Mouse (Mus musculus): ENCODE measurements around the gene Pum3.

The Pum3 gene

DNA sequence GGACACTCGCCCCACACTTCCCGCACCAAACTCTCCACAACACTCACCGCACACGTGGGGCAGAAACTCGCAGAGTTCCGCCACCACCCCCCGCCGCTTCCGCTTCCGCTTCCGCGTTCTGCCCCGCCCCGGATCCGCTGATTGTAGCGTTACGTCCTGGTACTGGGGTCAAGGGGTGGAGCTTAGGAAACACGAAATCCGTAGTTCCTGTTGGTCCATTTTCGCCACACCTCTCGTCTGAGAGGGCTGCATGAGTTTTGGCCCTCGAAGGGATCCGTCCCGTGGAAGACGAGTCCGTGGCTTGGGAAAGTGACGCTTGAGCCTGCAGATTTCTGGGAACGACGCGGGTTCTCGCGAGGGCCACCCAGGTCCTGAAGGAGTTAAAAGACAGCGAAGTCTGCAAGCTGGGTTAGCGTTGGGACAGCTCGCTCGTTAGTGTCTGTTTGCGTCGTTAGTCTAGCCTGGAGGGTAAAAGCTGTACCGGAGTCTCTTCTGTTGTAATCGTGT, at the start of gene Pum3:
Pum3 (minus strand) TSS at position 81 of the 507 bp plus-strand sequence.
- peak; percentile 99 for DNase-seq

DNA sequence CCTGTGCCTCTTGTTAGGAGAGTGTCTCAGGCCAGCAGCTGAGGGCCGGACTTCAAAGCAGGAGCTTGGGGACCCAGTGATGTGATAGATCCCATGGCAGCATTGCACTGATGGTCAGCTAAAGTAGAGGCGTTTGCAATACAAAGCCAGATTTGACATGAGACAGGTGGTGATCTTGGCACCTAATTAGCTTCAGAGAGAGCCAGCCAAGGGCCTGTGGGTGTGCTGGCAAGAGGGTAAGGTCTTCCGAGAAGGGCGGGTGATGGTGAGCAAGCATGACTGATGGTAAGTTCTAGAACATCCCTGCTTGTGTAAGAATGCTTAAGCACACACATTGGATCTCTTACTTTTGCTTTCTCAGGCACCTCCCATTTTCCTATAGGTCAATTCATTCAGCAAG, 37.1 kb upstream of the Pum3 start:
- no peak for DNase-seq

DNA sequence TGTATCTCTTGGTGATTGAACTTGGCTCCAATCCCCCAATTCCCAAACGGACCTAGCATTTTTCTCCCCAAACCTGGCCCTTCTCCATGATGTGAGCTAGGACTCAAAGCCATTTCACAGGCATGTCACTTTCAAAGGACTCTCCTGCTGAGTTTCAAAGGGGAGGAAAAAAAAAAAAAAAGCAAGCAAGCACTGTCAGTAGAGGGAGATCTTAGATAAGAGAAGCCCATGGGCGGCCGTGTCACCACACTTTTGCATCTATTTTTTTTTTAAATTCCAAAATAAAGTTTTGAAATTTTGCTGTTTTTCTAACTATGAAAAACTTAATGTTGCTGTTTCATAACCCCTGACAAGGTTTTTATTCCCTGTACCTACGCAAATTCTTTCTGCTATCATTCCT, 33.0 kb upstream of the Pum3 start:
- no peak for DNase-seq

DNA sequence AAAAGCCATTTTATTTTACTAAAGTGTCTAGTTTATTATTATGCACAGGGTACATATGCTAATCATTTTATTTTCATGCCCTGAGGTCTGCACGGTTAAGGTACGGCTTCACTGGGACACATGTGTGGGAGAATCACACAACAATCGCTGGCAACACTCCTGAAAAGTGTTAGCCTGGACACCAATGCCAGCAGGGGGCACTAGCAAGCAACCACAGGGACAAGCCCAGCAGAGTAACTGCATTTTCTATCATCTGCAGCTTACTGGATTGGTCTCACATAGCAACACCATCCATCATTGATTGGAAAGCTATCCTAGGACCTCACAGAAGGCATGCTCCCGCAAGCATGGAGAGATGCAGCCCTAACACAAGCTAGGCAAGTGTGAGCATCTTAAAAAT, 20.8 kb upstream of the Pum3 start:
- peak; percentile 11 for DNase-seq

DNA sequence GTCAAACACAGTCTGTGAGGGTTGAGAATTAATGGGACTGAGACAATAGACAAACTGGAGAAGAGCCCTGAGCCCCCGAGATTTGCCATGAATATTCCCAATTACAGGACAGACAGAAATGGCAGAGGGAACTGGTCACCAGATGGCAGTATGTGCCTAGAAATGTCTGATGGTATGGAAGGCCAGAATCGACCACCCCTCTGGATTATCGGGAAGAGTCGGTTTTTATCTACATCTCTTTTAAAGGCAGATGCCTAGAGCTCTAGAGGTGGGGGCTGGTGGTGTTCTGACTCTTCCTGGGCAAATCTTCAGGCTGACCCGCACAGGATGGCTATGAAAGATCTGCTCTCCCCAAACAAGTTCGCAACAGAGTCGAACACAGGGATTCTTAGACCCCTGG, 17.9 kb upstream of the Pum3 start:
- no peak for DNase-seq

DNA sequence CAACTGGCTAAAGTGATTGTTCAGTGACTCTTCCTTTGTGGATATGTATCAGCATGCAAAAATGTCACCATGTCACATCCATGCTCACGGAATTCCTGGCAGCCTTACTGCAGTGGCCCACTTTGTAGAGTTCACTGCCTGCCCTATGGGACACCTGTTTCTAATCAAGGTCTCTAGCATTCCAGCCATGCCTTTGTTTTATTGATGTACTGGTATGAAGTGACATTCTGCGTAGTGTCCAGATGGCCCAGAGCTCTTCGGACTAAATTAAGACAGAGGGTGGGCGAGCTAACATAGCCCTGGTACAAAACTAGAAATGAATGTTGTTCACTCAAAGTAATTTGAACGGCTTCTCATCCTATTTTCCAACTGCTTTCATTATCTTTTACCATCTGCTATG, 11.5 kb upstream of the Pum3 start:
- DNase-seq = no peak

DNA sequence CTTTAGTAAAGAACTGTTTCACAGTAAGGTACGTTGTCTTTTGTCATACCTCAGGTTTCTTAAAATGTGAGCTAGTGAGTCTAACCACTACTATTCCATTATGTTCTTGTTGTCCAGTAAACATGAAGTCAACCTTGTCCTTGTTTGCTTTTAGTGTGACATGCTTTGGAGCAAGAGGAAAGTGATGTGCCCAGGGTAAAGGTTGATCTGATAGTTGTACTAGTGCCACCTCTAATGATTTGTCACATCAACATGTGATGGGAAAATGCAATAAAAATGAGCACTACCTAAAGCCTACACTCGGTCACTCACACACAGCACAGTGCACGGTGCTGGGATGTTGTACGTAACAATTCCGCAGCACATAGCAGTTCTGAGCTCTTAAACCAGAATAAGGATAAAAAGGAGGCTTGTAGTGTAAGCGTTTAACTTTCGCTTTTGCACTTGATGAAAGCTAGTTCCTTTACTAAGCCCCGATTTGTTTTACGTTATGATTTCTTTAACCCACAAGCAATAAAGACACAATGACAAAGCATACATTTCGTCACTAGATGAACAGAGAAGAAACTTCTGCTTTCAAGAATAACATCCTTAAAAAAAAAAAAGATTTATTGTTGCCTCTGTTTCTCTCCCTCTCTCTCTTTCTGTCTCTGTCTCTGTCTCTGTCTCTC, 8.5 kb upstream of the Pum3 start:
- no peak for DNase-seq

DNA sequence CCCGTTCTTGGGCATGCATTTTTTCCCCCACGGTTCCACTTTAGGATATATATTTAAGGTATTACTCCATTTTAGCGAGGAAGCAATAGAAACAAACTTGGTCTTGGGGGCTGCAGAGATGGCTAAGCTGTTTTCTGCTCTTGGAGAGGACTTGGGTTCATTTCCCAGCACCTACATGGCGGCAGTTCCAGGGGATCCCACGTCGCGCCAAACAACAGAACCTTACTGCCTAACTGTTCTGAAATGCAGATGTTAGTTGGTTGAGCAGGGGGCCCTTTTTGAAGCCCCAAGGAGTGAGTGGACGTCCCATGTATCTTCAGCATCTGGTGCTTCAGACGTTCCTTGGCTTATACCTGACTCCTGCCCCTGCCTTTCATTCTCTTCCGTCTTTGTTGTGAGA, 781 bp upstream of the Pum3 start:
- DNase-seq = peak; percentile 15

DNA sequence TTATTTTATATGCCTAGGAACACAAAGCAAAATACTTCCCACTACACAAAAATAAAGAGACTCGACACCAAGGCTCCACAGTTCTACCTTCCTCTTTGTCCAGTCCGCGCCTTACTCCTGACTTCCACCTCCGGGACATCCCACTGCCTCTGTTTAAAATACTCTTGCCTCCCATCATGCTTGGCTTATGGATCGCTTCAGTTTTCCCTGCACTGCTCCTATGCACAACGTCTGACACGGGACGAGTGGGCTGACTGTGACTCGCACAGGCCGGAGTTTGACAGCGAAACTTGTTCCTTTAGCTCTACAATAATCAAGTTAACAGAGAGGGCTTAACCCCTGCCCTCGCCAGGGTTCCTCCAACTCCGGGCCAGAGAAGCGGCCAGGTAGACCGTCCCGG, 344 bp downstream of the Pum3 start:
- no peak for DNase-seq

DNA sequence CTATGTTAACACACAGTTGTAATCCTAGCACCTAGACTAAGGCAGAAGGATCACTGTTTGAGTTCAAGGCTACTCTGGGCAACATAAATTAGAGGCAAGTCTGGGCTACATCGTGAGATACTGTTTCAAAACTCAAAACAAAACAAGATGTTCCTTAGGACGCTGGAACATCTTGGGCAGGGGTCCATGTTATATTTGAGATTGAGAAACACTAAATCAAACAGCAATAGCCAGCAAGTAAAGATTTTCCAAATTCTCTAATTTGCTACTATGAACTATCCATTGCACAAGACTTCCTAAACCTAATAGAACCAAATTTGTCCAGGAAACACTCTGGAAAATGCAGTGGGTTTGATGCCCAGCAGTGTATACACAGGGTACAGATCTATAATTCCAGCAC, 1.8 kb downstream of the Pum3 start:
- no peak for DNase-seq

DNA sequence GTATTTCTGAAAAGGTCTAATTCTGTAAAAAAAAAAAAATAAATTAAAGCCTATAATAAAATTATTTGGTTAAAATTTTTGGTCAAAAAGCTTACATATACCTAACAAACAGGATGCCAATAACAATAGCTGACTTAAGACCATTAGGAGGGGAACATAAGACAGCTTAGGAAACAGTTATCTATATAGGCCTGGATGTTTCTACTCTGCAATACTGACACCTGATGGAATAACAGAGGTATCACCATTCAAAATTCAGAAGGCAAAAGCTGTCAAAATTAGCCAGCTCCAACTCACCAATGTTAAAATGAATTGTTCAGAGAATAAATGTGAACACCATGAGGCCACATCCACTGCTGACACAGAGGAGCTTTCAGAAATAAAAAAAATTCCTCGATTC, 3.2 kb downstream of the Pum3 start:
- DNase-seq = no peak

DNA sequence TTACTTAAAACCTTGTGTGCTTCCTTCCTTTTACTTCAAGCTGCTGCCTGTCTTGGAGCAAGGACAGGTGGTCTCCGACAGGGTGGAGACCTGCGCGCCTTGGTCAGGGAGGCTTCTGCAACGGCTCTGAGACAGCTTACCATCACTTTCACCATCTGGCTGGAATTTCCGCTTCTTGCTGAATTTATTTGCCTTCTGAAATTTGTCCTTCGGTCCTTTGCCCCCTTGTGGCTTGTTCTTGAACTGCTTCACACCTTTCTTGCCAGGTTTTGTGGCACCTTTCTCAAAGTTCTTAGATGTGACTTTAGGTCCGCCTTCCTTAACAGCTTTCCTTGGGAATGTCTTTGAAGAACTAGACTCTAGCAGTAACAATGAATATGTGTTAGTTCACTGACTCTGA, 4.0 kb downstream of the Pum3 start:
- peak; percentile 35 for DNase-seq

DNA sequence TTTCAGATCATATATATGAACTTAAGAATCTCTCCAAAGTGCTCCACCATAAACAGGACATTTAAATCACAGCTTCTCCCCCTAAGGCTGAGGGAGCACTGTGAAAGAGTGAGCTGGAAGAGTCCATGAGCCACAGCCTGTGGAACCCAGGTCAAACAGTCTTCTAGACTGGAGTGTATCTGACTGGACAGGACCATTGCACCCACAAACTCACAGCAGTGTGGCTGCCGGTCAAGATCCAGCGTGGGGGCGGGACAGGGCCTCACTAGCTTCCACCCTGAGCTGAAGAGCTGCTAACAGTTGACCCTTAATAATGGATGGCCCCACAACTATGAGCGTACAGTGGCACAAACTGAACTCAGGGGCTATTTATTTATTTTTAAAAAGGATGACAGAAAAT, 12.2 kb downstream of the Pum3 start:
- no peak for DNase-seq

DNA sequence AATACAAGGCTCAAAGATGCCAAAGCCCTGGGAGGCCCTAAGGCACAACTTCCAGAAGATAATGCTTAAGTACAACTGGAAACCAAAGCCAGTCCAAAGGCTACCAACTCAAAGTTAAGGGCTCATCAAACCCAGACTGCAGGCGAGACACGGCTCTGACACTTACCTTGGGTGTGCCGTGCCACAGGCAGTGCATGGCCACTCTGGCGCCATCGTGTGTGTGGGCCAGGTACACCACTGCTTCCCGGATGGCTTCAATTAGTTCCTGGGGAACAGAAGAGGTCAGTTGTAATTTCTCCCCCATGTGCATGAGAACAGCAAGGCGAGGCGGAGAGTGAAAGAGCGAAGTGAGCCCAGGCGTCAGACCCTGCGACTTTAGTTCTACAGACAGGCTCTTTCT, 13.1 kb downstream of the Pum3 start:
- peak; percentile 68 for DNase-seq

DNA sequence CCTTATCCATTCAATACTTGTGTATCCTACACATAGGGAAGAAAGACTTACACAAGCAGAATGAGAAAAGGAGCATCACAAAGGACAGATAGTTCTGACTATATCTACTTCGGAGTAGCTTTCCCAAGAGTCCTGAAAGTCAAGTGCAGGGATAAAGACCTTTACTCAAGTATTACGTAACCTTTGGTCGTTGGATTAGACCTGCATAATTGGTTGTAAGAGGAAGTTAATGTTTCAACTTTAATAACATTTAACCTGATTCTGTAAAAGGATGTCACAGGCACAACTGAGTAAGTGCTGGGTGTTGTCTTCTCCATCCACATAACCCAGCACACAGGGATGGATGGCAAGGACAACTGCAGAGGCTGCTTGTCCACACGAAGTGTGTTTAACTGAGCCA, 18.3 kb downstream of the Pum3 start:
- no peak for DNase-seq

DNA sequence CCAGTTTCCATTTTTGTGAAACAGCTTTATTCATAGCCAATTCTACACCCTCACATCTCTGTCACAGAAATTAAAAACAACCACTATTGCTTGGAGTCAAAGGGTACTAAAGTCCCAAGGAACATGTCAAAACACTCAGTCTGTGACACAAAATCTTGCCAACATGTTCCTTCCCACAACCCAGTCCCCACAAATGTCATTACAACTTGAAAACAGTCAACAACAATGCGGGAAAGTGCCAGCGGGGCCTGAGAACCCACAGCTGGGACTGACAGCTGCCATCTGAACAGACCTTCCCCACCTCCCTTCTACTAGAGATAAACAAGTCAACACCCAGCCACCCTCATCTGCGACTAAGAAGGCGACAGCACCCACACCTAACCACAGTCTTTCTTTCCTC, 18.9 kb downstream of the Pum3 start:
- no peak for DNase-seq

DNA sequence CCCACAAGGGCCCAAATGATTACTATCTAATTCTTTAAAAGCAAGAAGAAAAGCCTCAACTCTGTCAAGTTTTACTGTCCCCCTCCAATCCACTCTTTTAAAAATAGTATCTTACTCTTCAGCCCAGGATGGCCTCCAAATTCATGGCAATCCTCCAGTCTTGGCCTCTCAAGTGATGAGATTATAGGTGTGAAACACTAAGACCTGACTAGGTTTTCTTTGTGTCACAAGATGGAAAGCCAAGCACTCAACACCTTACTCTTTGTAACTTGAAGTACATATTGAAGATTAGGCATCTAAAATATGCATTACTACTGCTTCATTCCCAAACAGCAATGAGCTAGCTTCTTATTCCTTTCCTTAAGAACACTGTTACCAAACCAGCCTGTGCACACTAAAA, 19.8 kb downstream of the Pum3 start:
- no peak for DNase-seq

DNA sequence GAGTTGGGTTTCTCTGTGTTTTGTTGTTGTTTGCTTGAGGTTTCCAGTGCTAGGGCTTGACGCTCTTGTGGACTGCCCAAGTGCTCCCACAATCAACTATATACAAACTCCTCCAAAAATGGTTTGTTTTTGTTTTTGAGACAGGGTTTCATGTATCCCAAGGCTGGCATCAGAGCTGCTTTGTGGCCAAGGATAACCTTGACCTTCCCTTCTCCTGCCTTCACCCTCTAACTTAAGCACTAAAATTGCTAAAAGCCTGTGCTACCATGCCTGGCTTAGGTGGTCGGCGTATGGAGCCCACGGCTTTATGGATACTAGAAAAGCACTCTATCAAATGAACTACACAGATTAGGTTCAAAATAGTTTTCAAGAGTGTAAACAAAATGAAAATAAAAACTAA, 20.4 kb downstream of the Pum3 start:
- DNase-seq = no peak

DNA sequence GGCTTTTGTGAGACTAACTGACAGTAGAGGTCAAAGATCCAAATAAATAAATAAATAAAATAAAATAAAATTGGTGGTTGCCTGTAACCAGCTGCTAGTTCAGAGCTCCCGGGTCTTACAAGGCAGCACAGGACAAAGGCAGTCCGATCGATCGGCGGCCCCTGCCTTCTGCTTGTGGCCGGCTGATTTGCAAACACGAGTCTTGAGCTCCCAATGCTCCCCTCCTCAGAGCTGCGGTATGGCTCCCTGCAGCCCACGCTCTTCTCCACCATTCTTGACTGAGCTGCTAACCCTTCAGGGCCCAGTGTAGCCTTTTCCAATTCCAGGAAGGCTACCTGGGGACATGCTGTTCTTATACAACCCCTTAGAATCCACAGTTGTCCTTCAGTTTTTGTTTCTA, 31.8 kb downstream of the Pum3 start:
- no peak for DNase-seq

DNA sequence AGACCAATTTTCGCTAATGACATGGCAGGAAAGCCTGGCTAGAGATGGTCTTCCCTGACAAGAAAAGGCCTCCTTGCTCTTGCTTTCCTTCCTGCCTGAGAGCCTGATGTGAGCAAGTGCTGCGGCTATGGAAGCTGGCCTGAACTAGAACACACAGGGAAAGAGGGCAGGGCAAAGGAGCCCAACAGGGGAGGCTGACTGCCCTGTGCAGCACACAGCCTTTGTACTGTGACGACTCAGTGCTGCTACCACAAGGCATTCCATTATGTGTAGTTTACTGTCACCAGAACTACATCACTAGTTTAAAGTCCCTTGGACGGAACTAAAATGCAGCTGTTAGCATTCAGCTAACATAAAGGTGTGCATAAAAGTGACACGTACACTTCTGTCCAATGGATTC, 32.4 kb downstream of the Pum3 start:
- peak; percentile 25 for DNase-seq

DNA sequence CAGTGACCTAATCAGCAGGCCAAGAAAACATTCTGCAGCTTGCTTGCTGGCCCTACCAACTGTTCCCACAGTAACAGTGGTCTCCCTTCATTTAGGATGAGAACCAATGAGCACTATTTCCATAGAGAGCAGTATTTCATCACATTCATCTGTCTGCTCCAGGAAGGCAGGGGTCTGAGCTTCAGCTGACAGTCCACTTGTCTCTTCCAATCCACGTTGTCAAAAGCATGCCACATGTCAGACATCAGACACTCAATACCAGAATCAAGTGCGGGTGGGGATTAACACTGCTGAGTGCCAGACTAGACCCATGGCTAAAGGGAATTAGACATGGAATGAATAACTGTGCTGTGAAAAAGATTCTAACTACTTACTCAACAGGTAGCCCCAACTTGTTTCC, 32.9 kb downstream of the Pum3 start:
- DNase-seq = no peak

DNA sequence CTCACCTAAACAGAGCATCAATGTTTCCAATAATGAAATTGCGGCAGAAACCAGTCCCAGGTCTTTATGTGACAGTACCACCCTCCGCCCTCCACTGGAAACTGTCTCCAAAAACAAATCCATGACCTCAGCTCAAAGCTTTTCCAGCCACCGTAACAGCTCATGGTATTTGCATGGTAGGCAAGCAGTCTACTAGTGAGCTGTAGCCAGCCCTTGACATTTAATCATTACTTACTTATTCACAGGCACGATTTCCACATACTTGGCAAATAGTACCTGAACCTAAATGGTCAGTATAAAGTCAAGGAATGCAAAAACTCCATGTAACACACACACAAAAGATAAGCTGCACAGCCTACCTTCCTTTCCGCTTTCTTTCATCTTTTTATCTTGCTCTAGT, 33.7 kb downstream of the Pum3 start:
- peak; percentile 81 for DNase-seq

DNA sequence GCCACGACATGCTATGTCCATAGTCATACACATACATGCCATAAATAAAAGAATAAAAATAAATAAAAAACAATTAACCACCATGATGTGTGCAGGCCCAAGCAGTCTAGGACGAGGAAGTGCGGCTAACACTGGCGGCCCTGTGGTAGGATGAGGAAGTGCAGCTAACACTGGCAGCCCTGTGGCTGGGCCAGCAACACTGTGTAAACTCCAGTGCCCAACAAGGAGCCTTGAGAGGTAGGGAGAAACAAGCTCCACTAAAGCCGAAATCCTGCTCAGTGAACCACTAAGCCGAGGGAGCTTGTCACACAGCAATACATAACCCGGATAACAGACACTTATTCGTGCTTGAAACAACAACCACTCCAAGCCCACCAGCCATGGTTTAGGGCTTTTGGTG, 34.1 kb downstream of the Pum3 start:
- peak; percentile 70 for DNase-seq

DNA sequence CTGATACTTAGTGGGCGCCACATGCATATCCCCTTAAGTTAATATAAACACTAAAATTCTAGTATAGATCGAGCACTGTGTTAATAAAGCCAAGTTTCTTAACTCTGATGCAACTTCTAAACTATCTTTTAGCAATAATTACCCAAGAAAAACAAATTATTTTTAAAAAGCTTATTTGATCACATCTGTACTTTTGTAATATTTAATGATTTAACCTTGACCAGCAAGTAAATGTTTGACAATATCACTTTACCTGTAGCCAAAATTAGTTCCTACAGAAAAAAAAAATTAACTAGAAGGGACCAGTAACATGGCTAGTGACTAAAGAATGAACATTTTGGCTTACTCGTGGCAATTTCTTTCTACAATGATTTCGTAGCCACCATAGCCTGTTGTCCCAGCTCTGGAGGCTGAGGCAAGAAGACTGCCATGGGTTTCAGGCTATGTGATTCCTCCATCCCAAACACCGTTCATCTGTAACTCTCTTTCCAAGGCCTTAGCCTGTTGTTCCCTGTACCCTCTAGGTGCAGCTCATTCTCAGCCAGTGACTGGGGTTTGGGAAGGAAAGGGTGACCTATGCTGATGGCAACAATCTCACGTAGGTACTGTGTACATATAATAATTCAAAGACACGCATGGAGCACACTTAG, 35.2 kb downstream of the Pum3 start:
- DNase-seq = no peak

DNA sequence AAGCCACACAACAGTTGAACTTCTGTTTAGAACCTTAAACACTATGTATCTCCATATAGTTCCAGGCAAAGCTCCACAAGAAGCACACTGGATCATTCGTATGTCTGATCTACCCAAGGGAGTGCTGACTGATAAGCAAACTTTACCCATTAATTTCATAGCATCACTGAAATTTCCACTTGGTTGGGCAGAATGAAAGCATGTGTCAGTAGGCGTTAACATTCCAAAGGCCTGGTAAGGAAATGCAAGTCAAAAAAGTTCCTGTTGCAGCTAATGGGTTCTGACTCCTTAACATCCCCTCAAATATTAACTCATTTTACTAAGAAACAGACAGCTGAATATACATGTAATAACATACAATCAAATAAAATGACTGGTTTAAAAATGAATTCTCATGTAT, 37.2 kb downstream of the Pum3 start:
- no peak for DNase-seq

Data from kidney, adult 11 months (tissue).